Mouse (Mus musculus) 3T3-L1 (cell line): ENCODE data around the gene Meis2.

Experiments
- DNase-seq: peaks from one replicate; pipeline ENCODE4 v3.0.0-alpha.2; 2015; ENCODE audit warnings: low read depth, low spot score

The Meis2 gene

DNA sequence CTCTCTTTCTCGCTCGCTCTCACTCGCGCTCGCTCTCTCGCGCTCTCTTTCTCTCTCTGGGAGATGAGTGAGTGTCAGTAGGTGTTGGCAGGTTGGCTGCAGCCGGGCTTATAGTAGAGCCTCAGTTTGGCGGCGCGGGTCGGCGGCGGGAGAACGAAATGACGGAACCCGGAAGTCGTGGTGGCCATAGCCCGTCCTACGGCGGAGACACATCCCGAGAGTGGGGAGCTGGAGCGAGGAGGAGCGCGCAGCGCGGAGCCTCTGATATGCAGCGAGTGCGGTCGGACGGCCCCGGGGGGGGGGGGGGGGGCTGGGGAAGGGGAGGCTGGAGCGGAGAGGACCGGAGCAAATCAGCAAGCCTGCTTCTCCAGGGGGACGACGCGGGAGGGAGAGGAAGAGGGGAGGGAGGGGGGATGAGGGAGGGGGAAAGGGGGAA lies at the start of gene Meis2:
Gene Meis2, minus strand, starts transcription at position 270 of the 436 bp plus-strand sequence.
- peak; percentile 97 for DNase-seq

DNA sequence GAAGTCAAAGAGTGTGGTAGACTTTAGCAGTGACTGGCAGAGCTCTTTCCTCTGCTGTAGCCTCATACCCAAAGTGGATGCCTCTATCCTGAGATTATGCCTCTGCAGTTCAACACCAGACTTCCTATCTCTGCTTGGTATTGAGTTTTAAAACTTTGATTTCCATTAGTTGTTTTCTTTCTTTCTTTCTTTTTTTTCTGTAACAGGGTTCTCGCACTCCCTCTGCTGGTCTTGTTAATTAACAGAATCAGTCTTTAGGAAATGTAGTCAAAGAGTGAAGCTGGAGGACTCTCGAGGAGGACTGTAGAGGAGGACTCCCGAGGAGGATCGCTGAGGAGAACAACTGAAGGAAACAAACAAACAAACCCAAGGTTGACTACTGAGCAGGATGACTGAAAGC lies 40.6 kb upstream of the Meis2 start:
- DNase-seq = peak; percentile 54

DNA sequence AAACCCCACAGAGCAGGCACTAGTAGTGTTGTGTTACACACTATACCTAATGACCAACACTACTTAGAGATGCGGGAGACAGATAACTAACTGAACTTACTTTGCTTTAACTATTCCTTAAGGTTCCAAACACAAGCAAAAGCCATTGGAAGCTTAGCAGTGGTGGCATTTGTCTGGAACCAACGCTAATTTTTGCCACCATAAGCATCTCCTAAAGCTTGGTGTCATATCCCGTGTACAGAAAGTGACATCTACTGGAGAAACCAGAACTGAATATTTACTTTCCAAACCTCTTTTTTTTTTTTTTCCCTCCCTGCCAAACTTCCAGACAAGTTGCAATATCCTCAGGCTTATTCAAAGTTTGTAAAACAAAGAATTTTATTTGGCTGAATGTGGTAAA lies 39.5 kb upstream of the Meis2 start:
- DNase-seq = peak; percentile 65

DNA sequence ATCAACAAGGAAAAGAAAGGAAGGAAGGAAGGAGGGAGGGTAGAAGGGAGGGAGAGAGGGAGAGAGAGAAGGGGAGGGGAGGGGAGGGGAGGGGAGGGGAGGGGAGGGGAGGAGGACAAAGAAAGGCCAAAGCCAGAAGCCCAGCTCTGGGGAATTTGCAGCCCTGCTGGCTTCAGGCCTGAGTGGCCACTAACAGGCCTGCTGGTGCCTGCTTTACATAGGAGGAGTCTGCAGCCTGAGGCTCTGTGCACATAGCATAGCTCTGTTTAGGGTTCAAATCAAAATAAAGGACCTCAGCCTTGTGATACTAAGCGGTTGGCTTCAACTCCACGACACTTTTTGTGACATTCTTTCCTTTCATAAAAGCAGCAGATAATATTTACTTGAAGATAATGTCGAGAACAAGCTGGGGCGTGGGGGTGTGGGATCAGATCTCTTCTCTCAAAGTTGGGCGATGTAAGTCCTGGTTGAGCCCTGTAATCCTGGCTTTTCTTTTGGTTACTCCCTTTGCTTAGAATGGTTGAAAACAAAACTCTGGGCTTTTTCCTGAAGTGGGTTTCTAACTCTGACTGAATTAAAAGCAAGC lies 37.9 kb upstream of the Meis2 start:
- DNase-seq = peak; percentile 14

DNA sequence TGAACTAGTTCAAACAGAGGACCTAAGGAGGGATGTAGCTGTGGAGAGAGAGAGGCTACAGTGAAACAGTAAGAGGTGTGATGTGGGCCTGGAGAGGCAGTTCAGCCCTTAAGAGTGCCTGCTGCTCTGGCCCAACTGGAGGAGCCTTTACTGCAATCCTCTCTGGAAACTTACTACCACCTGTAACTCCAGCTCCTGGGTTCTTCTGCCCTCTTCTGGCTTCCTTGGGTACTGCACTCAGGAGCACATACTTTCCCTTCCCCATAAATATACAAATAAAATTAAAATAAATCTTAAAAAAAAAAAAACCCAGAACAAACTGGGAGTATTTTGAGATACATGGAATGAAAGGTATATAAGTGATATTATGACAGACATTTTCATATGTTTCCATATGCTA lies 35.6 kb upstream of the Meis2 start:
- peak; percentile 92 for DNase-seq

DNA sequence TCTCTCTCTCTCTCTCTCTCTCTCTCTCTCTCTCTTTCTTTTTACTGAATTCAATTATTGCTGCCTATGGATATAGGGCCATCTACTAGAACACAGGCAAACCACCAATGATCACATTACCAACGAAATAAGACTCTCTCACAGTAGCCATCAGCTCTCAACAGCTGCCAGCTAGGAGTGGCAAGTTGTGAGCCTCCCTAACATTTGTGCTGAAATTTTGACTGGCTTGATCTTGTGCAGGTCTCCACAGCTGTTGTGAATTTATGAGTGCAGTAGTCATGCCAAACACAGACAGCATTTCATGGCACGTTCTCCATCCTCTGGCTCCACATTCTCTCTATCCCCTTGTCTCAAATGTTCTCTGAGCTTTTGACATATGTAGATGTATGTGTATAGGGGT lies 15.3 kb upstream of the Meis2 start:
- peak; percentile 14 for DNase-seq

DNA sequence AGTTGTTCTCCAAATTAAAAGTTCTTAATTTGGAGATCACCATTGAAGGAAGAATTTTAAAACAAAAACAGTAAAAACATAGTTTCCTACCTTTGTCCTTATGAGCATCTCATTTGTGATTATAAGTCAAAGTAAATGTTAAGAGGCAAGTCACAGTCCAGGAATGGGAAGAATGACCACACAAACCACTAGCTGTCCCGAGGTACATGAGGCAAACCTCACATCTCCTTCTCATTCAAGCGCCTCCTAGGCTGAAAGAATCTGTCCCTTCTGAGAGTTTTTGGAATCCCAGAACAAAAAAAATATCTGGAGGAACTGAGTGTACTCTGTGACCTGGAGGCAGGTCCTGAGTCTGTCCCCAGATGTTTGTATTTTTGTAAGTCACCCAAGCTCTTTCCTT lies 13.2 kb upstream of the Meis2 start:
- peak; percentile 96 for DNase-seq

DNA sequence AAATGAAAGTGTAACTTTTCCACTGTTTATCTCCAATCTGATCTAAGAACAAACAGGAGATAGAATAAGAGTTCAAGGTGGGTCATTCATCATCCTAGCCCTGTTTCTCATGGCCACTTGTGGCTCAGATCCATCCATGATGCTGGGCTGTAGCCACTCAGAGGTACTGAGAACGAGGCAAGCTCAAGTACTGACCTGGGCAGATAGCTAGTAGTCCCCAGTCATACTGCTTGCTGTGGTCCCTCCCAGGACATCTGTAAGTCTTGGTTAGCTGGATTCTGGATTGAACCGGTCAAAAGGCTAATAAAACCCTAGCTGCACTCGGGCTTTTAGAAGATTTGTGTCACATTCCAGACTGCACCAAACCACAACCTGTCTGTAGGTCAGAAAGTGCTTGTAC lies 12.1 kb upstream of the Meis2 start:
- peak; percentile 88 for DNase-seq

DNA sequence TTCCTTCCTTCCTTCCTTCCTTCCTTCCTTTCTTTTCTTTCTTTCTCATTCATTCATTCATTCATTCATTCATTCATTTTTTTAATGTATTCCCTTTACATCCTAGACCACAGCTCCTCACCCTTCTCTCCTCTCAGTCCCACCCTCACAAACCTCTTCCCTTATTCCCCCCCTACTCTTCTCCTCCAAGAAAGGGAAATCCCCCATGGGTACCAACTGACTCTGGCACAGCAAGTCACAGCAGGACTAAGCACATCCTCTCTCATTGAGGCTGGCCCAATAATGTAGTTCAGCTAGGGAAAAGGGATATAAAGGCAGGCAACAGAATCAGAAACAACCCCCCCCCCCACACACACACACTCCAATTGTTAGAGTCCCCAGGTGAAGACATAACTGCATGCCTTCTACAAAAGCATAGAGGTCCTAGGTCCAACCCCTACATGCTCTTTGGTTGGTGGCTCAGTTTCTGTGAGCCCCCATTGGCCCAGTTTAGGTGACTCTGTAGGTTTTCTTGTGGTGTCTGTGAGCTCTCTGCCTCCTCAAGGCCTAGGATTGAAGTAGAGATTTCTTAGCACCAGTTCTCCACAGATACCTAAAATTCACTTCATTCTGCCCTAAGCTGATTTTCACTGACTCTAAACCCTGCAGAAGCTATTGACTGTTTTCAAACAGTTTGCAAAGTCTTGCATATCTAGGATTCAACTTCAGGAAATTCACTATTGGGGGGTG lies 11.3 kb upstream of the Meis2 start:
- peak; percentile 36 for DNase-seq

DNA sequence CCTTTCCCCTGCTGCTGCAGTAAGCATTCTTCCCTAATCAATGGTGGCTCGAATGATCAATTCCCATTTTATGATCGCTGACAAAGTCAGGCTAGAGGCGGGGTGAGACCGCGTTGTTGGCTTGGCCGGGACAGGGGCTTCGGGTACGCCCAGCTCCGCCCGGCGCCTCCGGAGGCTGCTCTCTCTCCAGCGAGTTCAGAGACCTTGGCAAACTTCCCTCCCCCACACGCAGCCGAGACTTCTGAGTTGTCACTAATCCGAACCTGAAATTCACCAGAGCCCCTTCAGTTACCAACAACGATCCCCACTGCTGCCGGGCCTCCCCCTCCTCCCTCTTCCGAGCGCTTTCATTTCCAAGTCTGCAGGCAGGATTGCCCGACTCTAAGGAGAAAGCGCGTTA lies 10.3 kb upstream of the Meis2 start:
- DNase-seq = peak; percentile 81

DNA sequence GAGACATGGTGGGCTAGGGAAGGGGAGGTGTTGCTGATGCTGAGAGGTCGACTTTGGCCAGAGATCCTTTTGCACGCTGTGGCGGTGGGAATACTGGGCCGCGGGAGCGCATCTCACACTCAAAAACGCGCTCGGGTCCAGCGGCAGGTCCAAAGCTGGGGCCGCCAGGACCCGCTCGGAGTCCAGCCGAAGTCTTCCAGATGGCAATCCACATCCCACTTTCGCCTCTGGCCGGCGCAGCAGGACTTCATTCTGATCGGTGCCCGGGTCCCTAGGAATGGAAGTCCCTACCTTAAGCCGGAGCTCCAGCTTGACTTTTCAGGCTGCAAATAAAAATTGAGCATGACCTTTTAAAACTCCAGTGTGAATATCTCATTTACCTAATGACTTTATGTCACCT lies 9.8 kb upstream of the Meis2 start:
- DNase-seq = peak; percentile 65

DNA sequence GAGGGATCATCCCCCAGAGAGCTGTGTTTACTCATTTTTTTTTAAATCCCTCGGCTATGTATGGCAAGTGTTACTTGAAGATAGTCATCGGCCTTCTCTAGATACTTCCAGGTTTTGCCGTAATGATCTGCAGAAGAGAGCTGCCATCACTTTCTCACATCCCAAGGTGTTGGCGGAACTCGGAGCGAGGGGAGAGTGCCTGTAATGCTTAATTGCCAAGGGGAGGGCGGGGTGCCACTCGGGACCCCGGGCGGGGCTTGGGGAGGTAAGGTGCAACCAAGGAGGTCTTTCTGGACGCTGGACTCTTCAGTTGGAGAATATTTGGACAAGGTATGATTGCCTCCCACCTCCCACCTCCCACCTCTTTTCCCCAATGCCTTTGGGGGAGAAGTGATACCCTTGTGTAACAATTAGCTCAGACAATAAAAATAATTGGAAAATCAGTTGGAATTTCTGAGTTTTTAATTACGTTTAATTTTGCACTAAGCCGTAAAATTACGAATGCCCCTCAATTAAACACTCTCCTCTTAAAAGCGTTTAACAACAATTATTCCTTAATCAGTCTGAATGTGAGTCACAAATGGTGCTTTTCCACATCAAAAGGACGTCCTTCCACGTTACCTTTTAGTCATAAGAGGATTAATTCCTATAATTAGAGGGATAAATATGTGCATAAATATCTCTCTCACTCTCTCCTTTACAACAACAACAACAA lies 9.2 kb upstream of the Meis2 start:
- DNase-seq = peak; percentile 28

DNA sequence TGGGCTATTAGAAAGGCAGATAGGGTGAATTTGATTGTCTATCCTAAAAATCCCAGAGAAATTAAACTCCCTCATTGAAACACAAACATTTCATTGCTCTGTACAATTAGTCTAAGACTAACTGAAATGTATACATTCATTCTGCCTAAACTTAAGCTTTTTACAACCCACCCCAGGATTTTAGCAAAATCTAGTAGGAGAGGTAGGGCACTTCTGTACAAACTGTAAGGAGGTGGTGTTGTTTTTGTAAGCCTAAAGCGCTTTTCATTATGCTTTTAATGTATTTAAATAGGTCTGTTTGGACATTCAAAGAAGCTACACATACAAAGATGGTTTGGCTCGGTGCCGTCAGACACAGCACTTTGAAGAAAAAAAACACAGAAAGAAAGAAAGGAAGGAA lies 8.4 kb upstream of the Meis2 start:
- DNase-seq = peak; percentile 16

DNA sequence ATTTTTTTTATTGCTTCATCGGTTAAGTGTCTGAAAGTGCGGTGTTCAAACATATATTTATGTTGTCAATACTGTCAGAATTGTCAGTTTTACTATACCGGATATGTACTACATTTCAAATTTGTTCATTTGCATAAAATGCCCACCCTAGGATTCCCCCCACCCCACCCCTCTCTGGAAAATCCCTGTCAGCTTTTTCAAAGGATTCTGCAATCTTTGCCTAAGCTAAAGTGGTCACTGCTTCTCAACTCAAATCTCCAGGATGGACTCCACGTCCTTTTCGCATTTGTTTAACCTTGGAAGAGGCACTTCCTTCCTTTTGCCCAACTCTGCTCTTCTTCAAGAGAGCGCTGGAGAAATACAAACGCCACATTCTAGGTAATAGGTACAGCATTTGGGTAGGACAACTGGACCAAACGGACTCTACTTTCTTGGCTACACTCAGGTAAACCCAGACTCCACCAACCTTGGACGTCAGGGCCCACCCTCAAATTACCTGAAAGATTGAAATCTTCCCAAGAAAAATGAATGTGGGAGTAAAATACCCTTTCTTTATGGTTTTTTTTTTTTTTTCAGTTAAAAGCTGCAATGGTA lies 7.8 kb upstream of the Meis2 start:
- peak; percentile 20 for DNase-seq

DNA sequence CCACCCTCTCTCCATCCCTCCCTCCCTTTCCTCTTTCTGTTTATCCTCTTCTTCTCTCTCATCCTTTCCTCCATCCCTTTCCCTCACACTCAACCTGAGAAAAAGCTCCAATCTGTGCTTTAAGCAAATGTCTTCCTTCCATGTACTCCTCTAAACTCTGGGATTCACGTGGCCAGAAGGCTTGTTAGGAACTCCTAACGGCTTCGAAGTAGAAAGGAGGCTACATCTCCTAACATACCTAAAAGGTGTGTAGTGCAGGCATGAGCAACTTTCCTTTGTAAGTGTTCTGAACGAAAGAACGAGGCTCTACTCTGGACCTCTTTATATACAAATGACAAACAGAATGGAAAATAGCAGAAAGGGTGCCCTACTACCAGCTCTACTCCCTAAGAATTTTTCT lies 7.1 kb upstream of the Meis2 start:
- peak; percentile 43 for DNase-seq

DNA sequence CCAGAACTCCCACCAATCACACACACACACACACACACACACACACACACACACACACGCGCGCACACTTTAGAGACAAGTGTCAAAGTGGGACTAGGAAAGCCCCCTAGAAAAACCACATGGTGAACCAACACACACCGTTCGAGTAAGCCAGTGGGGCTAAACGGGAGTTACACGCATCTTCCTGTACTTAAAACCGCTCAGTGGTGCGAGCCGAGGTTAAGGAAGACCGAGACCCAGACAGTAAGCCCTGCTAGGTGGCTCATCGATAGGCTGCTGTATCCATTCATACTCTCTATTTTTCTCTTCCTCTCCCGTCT lies 6.6 kb upstream of the Meis2 start:
- peak; percentile 37 for DNase-seq

DNA sequence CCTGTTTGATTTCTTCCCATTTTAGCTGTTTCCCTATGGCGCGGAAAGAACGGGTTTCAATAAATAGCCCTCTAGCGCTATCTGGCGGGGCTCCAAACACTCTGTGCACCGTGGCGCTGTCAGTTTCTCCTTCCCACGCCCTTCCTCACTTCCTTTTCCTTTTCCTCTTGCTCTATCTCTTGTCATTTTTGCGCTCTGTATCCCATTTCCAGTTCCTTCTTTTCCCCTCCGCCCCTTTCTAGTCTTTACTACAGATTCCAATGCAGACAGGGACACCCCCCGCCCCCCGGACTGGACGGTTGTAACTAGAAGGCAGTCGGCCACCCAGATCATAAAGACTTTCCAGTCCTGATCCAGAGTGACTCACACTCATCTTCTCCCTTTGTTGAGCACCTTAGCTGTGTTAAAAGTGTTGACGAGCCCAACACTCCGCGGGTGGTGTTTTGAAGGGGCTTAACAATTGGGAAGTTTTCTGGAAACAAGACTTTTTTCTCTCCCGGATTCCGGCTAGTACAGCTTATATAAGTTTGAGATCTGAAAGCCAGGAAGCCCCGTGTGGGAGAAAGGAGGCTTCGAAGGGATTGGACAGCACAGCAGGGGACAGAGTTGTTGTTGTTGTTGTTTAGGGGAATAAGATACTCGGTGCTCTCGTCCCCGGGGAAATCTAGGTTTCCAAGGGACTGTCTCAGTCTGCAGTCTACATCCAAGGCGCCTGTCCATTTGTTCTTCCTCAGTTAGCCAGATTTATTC lies 6.1 kb upstream of the Meis2 start:
- peak; percentile 89 for DNase-seq

DNA sequence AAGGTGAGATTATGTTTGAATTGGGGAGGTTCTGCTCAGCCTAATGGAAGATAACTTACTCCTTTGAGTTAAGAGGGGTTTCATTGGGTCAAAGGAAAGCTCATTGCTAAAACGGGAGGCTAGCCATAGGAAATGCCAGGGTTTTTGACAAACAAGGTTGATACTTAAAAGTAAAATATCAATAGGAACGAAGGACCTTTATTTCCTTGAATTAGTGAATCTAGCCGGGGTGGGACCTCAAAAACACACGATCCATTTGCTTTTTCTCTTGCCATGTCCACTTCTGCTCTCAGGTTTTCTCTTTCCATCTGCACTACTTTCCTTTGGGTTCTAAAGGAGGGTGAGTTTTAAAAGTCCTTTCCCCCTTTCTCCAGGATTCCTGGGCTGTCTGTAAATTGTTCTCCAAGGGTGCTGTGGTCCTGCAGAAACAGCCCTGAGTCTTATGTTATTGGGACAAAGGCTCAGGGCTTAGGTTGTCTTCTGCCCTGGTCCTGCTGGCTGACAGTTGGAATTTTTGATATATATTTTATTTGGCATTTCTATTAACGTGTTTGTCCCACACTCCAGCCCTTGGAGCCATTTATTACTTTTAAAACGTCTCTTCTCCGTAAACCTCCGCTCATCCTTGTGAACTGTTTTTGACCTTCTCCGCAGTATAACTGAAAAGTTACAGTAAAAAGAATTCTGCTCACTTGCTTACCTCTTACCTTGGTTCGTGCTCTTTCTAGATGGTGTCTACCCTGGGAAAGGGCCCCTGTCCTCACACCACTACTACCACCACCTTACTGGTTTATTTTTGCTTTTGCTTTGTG lies 5.2 kb upstream of the Meis2 start:
- peak; percentile 48 for DNase-seq

DNA sequence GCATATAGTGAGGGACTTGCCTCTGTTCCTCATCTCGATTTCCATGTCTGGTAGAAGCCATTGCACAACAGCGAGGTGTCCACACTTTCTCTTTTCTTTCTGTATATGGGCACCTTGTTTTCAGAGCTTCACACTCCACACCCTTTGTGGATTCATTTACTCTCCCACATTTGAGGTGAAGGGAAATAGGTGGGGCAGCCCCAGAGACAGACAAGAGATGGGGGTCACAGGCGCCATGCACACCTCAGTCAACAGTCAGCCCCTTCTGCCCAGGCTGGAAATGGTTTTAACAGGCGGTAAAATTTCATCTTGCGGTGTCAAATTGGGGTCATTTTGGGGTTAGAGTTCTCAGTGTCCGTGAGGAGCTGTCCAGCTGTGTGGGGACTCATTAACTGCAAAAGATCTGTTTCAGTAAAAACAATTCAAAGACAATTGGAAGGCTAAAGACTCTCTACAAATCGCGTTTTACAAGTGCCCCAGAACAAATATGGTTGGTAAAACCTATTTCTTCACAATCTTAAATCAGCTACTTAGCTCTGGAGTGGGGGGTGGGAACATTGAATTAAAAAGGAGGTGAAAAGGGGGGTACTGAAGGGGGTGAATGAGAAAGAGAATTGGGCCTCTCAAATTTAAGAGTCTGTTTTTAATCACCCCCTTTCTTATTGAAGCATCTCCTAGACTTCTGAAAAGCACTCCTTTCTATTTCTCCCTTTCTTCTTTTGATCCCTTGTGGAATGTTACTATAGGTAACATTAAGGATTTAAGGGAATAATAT lies 4.0 kb upstream of the Meis2 start:
- DNase-seq = peak; percentile 67

DNA sequence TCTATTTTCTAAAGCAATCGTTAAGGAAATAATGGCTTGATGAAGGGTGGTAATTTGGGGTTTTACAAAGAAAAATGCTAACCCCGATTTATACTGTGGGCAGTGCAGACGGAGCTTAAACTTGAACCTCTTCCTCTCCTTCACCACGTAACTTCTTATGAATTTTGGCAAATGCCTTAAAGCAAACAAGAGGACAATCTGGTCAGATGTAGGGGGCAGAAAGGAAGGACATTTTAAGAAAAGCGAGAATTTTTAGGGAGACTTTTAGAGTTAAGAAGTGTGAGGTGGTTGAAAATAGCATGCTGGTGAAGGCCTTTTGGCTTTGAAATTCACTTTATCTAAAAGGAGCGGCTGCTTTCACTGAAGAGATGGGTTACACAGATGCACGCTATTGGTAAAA lies 3.3 kb upstream of the Meis2 start:
- DNase-seq = no peak
